Mouse (Mus musculus): ENCODE data around the gene Gtpbp6.

DNA sequence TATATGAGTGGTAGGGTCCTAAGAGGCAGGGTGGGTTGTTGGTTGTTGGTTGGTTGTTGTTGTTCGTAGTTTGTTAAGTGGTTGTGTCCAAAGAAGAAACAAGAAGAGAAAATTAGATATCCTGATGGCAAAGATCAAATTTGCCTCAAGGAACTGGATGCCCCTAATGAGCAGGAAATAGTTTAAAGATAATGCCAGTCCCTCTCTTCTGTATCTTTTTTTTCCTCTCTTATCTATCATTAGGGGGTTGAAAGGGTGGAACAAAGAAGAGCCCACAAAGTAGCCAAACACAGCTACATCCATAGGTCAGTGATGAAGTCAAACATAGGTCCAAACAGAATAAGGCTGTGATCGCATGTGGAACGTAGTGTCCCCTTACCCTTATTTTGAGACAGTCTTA, 31.3 kb upstream of the Gtpbp6 start:
- TF ChIP-seq POLR2A (IDR thresholded peaks at IDR 0.05; ENCODE audit: control insufficient read depth, extremely low read depth, insufficient read depth, low read length, poor library complexity): no peak
- no peak for TF ChIP-seq CTCF (IDR thresholded peaks at IDR 0.05; ENCODE audit: borderline replicate concordance, control insufficient read depth, extremely low read depth, insufficient read depth, low read length, poor library complexity)
